Mouse (Mus musculus) intestine, embryonic 16.5 days (tissue): ENCODE data around the gene Vmn1r85. TPM values are rescaled to one million over a fixed set of nuclear protein-coding genes. Genes with fewer than 3 reads are reported as not detected.

Experiments used
- ATAC-seq: fragments of 200-750 bp; cut with Nextera tagmentation; 2 replicates; pipeline ENCODE4 v1.8.0; 2017; ENCODE audit warnings: moderate TSS enrichment, moderate library complexity
- H3K27ac ChIP-seq: fragments of 300-500 bp; sonication (generic); 2 replicates; pipeline ENCODE4 v1.5.1; 2014; ENCODE audit warnings: mild to moderate bottlenecking, low read length
- H3K27me3 ChIP-seq: fragments of 300-500 bp; sonication (generic); replicated peaks from 2 replicates; pipeline ENCODE4 v1.6.1; 2014; ENCODE audit warnings: low read length, control low read depth, mixed read lengths; ENCODE audit not compliant: control insufficient read depth, insufficient read depth
- H3K36me3 ChIP-seq: fragments of 300-500 bp; sonication (generic); 2 replicates; pipeline ENCODE4 v1.6.1; 2014; ENCODE audit warnings: low read length, control low read depth; ENCODE audit not compliant: control insufficient read depth, insufficient read depth
- H3K4me1 ChIP-seq: fragments of 300-500 bp; sonication (generic); 2 replicates; pipeline ENCODE4 v1.6.1; 2014; ENCODE audit warnings: low read length, control low read depth, mixed read lengths; ENCODE audit not compliant: control insufficient read depth, insufficient read depth
- H3K4me2 ChIP-seq: fragments of 300-500 bp; sonication (generic); 2 replicates; pipeline ENCODE4 v1.6.1; 2014; ENCODE audit warnings: low read depth, low read length, control low read depth
- H3K4me3 ChIP-seq: fragments of 300-500 bp; sonication (generic); 2 replicates; pipeline ENCODE4 v1.5.1; 2014; ENCODE audit warnings: mild to moderate bottlenecking, low read length
- H3K9ac ChIP-seq: fragments of 300-500 bp; sonication (generic); 2 replicates; pipeline ENCODE4 v1.6.1; 2014; ENCODE audit warnings: low read depth, low read length
- H3K9me3 ChIP-seq: fragments of 300-500 bp; sonication (generic); 2 replicates; pipeline ENCODE4 v1.6.1; 2016; ENCODE audit warnings: low read length, control low read depth; ENCODE audit not compliant: control insufficient read depth
- WGBS: fragments of 180-500 bp; shearing (Covaris S2); extraction: QIAGEN DNeasy Blood & Tissue Kit; methylation state at CpG from one replicate; pipeline ENCODE4 v1.1.7; 2014; 5-methylcytosine and 5-hydroxymethylcytosine counted together
- polyA plus RNA-seq: library from polyadenylated mRNA; unstranded; fragments of >200 nt; fragmentation: Nextera tagmentation; extraction: Ambion mirVana; gene quantifications from 2 replicates; pipeline ENCODE4 v1.2.1, GENCODE M21; 2015

The Vmn1r85 gene
- polyA plus RNA-seq, 1 experiment from 2014 or later = not detected

- peak within 1 kb of the TSS; percentile 89 for H3K9ac ChIP-seq
- peak within 1 kb of the TSS; percentile 70 for H3K4me3 ChIP-seq
- peak within 1 kb of the TSS; percentile 78 for H3K4me2 ChIP-seq
- peak; percentile 79 for ATAC-seq
- H3K9me3 ChIP-seq = no peaks in the 10 kb centered on the region
- no peaks in the 10 kb centered on the region for H3K27me3 ChIP-seq
- H3K4me1 ChIP-seq = peaks cover 33% of the 10 kb centered on the region
- peaks cover 27% of the 10 kb centered on the region for H3K36me3 ChIP-seq
- under 1% methylated on average over 45 of the region's 45 CpGs for WGBS
- H3K27ac ChIP-seq = peak within 1 kb of the TSS; percentile 92
Measured at GRCm38 (mm10) chr7:13034148-13034977, 60.6 kb downstream of the Vmn1r85 start, which contains the start of gene Chmp2a. Gene Chmp2a (minus strand): TSS chr7:13034807.

- peak overlapping the region; percentile 78 for H3K4me2 ChIP-seq
- H3K9me3 ChIP-seq = no peaks in the 10 kb centered on the region
- peaks cover 29% of the 10 kb centered on the region for H3K4me1 ChIP-seq
- peak overlapping the region; percentile 70 for H3K4me3 ChIP-seq
- WGBS = 37% methylated on average over 13 of the region's 13 CpGs
- peak overlapping the region; percentile 92 for H3K27ac ChIP-seq
- H3K9ac ChIP-seq = peak overlapping the region; percentile 89
- no peak for ATAC-seq
- H3K27me3 ChIP-seq = no peaks in the 10 kb centered on the region
- H3K36me3 ChIP-seq = peaks cover 35% of the 10 kb centered on the region
Measured at GRCm38 (mm10) chr7:13033451-13034147, 61.4 kb downstream of the Vmn1r85 start.

Other genes starting within 250 kb of the Vmn1r85 start
- 2.2 and 2.9 TPM in 2 replicates for gene Zfp128, start 214.0 kb downstream of the Vmn1r85 start, polyA plus RNA-seq
- 13.3 and 13.5 TPM in 2 replicates for gene Zscan22, start 197.4 kb downstream of the Vmn1r85 start, polyA plus RNA-seq
- 904 and 1,023 TPM in 2 replicates for gene Rps5, start 172.9 kb downstream of the Vmn1r85 start, polyA plus RNA-seq
- 0.18 and 0.27 TPM in 2 replicates for gene Rnf225, start 167.8 kb downstream of the Vmn1r85 start, polyA plus RNA-seq
- 7.8 TPM in 2 replicates for gene Zfp324, start 129.3 kb downstream of the Vmn1r85 start, polyA plus RNA-seq
- gene Zfp446, start 117.3 kb downstream of the Vmn1r85 start, polyA plus RNA-seq = 5.9 and 6.1 TPM in 2 replicates
- gene Slc27a5, start 97.0 kb downstream of the Vmn1r85 start, polyA plus RNA-seq = 0.84 and 0.89 TPM in 2 replicates
- 116 and 131 TPM in 2 replicates for gene Trim28, start 96.1 kb downstream of the Vmn1r85 start, polyA plus RNA-seq
- gene Zbtb45, start 85.1 kb downstream of the Vmn1r85 start, polyA plus RNA-seq = 22.2 and 23.2 TPM in 2 replicates
- 199 and 202 TPM in 2 replicates for gene Chmp2a, start 60.4 kb downstream of the Vmn1r85 start, polyA plus RNA-seq
- gene Ube2m, start 56.9 kb downstream of the Vmn1r85 start, polyA plus RNA-seq = 19.5 and 25.0 TPM in 2 replicates
- gene Mzf1, start 40.4 kb downstream of the Vmn1r85 start, polyA plus RNA-seq = 1.4 and 1.8 TPM in 2 replicates
- not detected in 2 replicates for gene Vmn1r86, start 24.7 kb upstream of the Vmn1r85 start, polyA plus RNA-seq
- not detected in 2 replicates for gene Vmn1r87, start 45.0 kb upstream of the Vmn1r85 start, polyA plus RNA-seq
- gene Vmn1r88, start 64.4 kb upstream of the Vmn1r85 start, polyA plus RNA-seq = not detected in 2 replicates
- not detected in 2 replicates for gene Vmn1r89, start 117.8 kb upstream of the Vmn1r85 start, polyA plus RNA-seq
- gene Lig1, start 182.1 kb upstream of the Vmn1r85 start, polyA plus RNA-seq = 64.3 and 77.6 TPM in 2 replicates
- gene Zswim9, start 183.5 kb upstream of the Vmn1r85 start, polyA plus RNA-seq = 5.2 and 5.3 TPM in 2 replicates
- gene Pla2g4c, start 229.5 kb upstream of the Vmn1r85 start, polyA plus RNA-seq = 0.57 and 0.71 TPM in 2 replicates